Mouse (Mus musculus): Measurements from ENCODE around the gene Pdhb. TPM values are rescaled to one million over a fixed set of nuclear protein-coding genes. Genes with fewer than 3 reads are reported as not detected.
"Not testable (repeated sequence)": the region's sequence is repeated elsewhere in the genome, so short reads cannot be mapped to it uniquely, and the experiment has no call there.

The Pdhb gene
- polyA plus RNA-seq, 1 experiment, result 193 TPM

- H3K27me3 ChIP-seq (ENCODE audit: control insufficient read depth, insufficient read depth, insufficient read length), result no peaks in the 10 kb centered on the region
- no peak overlapping the region for H3ac ChIP-seq (ENCODE audit: control insufficient read depth, insufficient read length)
- H3K4me3 ChIP-seq, result no peak overlapping the region
- no peaks in the 10 kb centered on the region for H3K36me3 ChIP-seq (ENCODE audit: control insufficient read depth, insufficient read depth)
- no peaks in the 10 kb centered on the region for H3K79me2 ChIP-seq (ENCODE audit: control insufficient read depth, insufficient read depth)
- no peak overlapping the region for H3K4me2 ChIP-seq (ENCODE audit: low read depth)
- no peak for TF ChIP-seq MYOG (IDR thresholded peaks at IDR 0.05; ENCODE audit: control insufficient read depth in 1 of 3, insufficient read depth in 1 of 3, insufficient read length in 2 of 3, low read depth in 2 of 3)
- no peak for TF ChIP-seq USF1 (IDR thresholded peaks at IDR 0.05; ENCODE audit: low read depth)
- TF ChIP-seq SRF (IDR thresholded peaks at IDR 0.05; ENCODE audit: control insufficient read depth, insufficient read length, low read depth), result no peak
- no peak for TF ChIP-seq MAX (IDR thresholded peaks at IDR 0.05; ENCODE audit: low read depth)
- no peak for TF ChIP-seq MYOD1 (IDR thresholded peaks at IDR 0.05; ENCODE audit: control insufficient read depth in 1 of 3, insufficient read length in 2 of 3, low read depth in 2 of 3)
- TF ChIP-seq TCF3 (IDR thresholded peaks at IDR 0.05; ENCODE audit: insufficient read length, low read depth), result no peak
- TF ChIP-seq REST (IDR thresholded peaks at IDR 0.05; ENCODE audit: insufficient read depth, insufficient read length), result no peak
- no peak for TF ChIP-seq POLR2AphosphoS2 (IDR thresholded peaks at IDR 0.05; ENCODE audit: insufficient read length, low read depth)
- no peak for TF ChIP-seq E2F4 (IDR thresholded peaks at IDR 0.05; ENCODE audit: insufficient read depth)
- TF ChIP-seq TCF12 (IDR thresholded peaks at IDR 0.05; ENCODE audit: insufficient read depth, poor library complexity, severe bottlenecking), result no peak
- no peak for TF ChIP-seq CEBPB (IDR thresholded peaks at IDR 0.05; ENCODE audit: insufficient read depth, poor library complexity, severe bottlenecking)
- no peak for TF ChIP-seq POLR2A (IDR thresholded peaks at IDR 0.05; ENCODE audit: insufficient read length, low read depth)
Measured at GRCm38 (mm10) chr14:8135130-8135529, 37.7 kb downstream of the Pdhb start.

GRCm38 (mm10) chr14:8134234-8134633 lies 38.6 kb downstream of the Pdhb start:
- Histone ChIP-seq H3K79me2 (ENCODE audit: control insufficient read depth, insufficient read depth) (no peaks in the 10 kb centered on the region), H3ac (ENCODE audit: control insufficient read depth, insufficient read length) (no peak overlapping the region), H3K4me2 (ENCODE audit: low read depth) (no peak overlapping the region), H3K27me3 (ENCODE audit: control insufficient read depth, insufficient read depth, insufficient read length) (no peaks in the 10 kb centered on the region), H3K36me3 (ENCODE audit: control insufficient read depth, insufficient read depth) (no peaks in the 10 kb centered on the region), H3K4me3 (no peak overlapping the region)
- TF ChIP-seq USF1 (IDR thresholded peaks at IDR 0.05; ENCODE audit: low read depth), result no peak
- TF ChIP-seq TCF12 (IDR thresholded peaks at IDR 0.05; ENCODE audit: insufficient read depth, poor library complexity, severe bottlenecking), result no peak
- TF ChIP-seq MYOD1 (IDR thresholded peaks at IDR 0.05; ENCODE audit: control insufficient read depth in 1 of 3, insufficient read length in 2 of 3, low read depth in 2 of 3), result no peak
- no peak for TF ChIP-seq POLR2A (IDR thresholded peaks at IDR 0.05; ENCODE audit: insufficient read length, low read depth)
- TF ChIP-seq SRF (IDR thresholded peaks at IDR 0.05; ENCODE audit: control insufficient read depth, insufficient read length, low read depth), result no peak
- no peak for TF ChIP-seq MYOG (IDR thresholded peaks at IDR 0.05; ENCODE audit: control insufficient read depth in 1 of 3, insufficient read depth in 1 of 3, insufficient read length in 2 of 3, low read depth in 2 of 3)
- TF ChIP-seq REST (IDR thresholded peaks at IDR 0.05; ENCODE audit: insufficient read depth, insufficient read length), result no peak
- no peak for TF ChIP-seq E2F4 (IDR thresholded peaks at IDR 0.05; ENCODE audit: insufficient read depth)
- no peak for TF ChIP-seq CEBPB (IDR thresholded peaks at IDR 0.05; ENCODE audit: insufficient read depth, poor library complexity, severe bottlenecking)
- TF ChIP-seq TCF3 (IDR thresholded peaks at IDR 0.05; ENCODE audit: insufficient read length, low read depth), result no peak
- no peak for TF ChIP-seq MAX (IDR thresholded peaks at IDR 0.05; ENCODE audit: low read depth)
- no peak for TF ChIP-seq POLR2AphosphoS2 (IDR thresholded peaks at IDR 0.05; ENCODE audit: insufficient read length, low read depth)

- TF ChIP-seq SRF (IDR thresholded peaks at IDR 0.05; ENCODE audit: control insufficient read depth, insufficient read length, low read depth) (no peak), REST (IDR thresholded peaks at IDR 0.05; ENCODE audit: insufficient read depth, insufficient read length) (no peak)
- no peaks in the 10 kb centered on the region for H3K36me3 ChIP-seq (ENCODE audit: control insufficient read depth, insufficient read depth)
- no peak overlapping the region for H3ac ChIP-seq (ENCODE audit: control insufficient read depth, insufficient read length)
- H3K4me2 ChIP-seq (ENCODE audit: low read depth), result no peak overlapping the region
- H3K27me3 ChIP-seq (ENCODE audit: control insufficient read depth, insufficient read depth, insufficient read length), result no peaks in the 10 kb centered on the region
- no peaks in the 10 kb centered on the region for H3K79me2 ChIP-seq (ENCODE audit: control insufficient read depth, insufficient read depth)
- no peak overlapping the region for H3K4me3 ChIP-seq
Measured at GRCm38 (mm10) chr14:8132789-8133188, 40.0 kb downstream of the Pdhb start.

- Histone ChIP-seq H3K79me2 (ENCODE audit: control insufficient read depth, insufficient read depth) (no peaks in the 10 kb centered on the region), H3ac (ENCODE audit: control insufficient read depth, insufficient read length) (no peak overlapping the region), H3K36me3 (ENCODE audit: control insufficient read depth, insufficient read depth) (no peaks in the 10 kb centered on the region)
Measured at GRCm38 (mm10) chr14:8127971-8128370, 44.9 kb downstream of the Pdhb start.

GRCm38 (mm10) chr14:8124046-8124881 lies 48.6 kb downstream of the Pdhb start:
- Histone ChIP-seq H3ac (ENCODE audit: control insufficient read depth, insufficient read length) (no peak overlapping the region), H3K36me3 (ENCODE audit: control insufficient read depth, insufficient read depth) (no peaks in the 10 kb centered on the region), H3K4me2 (ENCODE audit: low read depth) (no peak overlapping the region), H3K27me3 (ENCODE audit: control insufficient read depth, insufficient read depth, insufficient read length) (no peaks in the 10 kb centered on the region), H3K4me3 (no peak overlapping the region), H3K79me2 (ENCODE audit: control insufficient read depth, insufficient read depth) (no peaks in the 10 kb centered on the region)
- TF ChIP-seq TCF12 (IDR thresholded peaks at IDR 0.05; ENCODE audit: insufficient read depth, poor library complexity, severe bottlenecking) (no peak), SRF (IDR thresholded peaks at IDR 0.05; ENCODE audit: control insufficient read depth, insufficient read length, low read depth) (no peak), POLR2A (IDR thresholded peaks at IDR 0.05; ENCODE audit: insufficient read length, low read depth) (no peak), POLR2AphosphoS2 (IDR thresholded peaks at IDR 0.05; ENCODE audit: insufficient read length, low read depth) (no peak), USF1 (IDR thresholded peaks at IDR 0.05; ENCODE audit: low read depth) (no peak), E2F4 (IDR thresholded peaks at IDR 0.05; ENCODE audit: insufficient read depth) (no peak), REST (IDR thresholded peaks at IDR 0.05; ENCODE audit: insufficient read depth, insufficient read length) (no peak), TCF3 (IDR thresholded peaks at IDR 0.05; ENCODE audit: insufficient read length, low read depth) (no peak), MAX (IDR thresholded peaks at IDR 0.05; ENCODE audit: low read depth) (no peak), MYOG (IDR thresholded peaks at IDR 0.05; ENCODE audit: control insufficient read depth in 1 of 3, insufficient read depth in 1 of 3, insufficient read length in 2 of 3, low read depth in 2 of 3) (no peak)

More at GRCm38 (mm10) chr14:8127971-8128370, 44.9 kb downstream of the Pdhb start:
- Histone ChIP-seq H3K4me2 (ENCODE audit: low read depth) (no peak overlapping the region), H3K4me3 (no peak overlapping the region), H3K27me3 (ENCODE audit: control insufficient read depth, insufficient read depth, insufficient read length) (no peaks in the 10 kb centered on the region)
- TF ChIP-seq MAX (IDR thresholded peaks at IDR 0.05; ENCODE audit: low read depth), result no peak
- TF ChIP-seq REST (IDR thresholded peaks at IDR 0.05; ENCODE audit: insufficient read depth, insufficient read length), result no peak
- no peak for TF ChIP-seq TCF12 (IDR thresholded peaks at IDR 0.05; ENCODE audit: insufficient read depth, poor library complexity, severe bottlenecking)
- TF ChIP-seq POLR2A (IDR thresholded peaks at IDR 0.05; ENCODE audit: insufficient read length, low read depth), result no peak
- TF ChIP-seq POLR2AphosphoS2 (IDR thresholded peaks at IDR 0.05; ENCODE audit: insufficient read length, low read depth), result no peak
- no peak for TF ChIP-seq E2F4 (IDR thresholded peaks at IDR 0.05; ENCODE audit: insufficient read depth)

- H3K27me3 ChIP-seq (ENCODE audit: control insufficient read depth, insufficient read depth, insufficient read length); H3K79me2 ChIP-seq (ENCODE audit: control insufficient read depth, insufficient read depth); H3ac ChIP-seq (ENCODE audit: control insufficient read depth, insufficient read length); H3K4me3 ChIP-seq; H3K4me2 ChIP-seq (ENCODE audit: low read depth); H3K36me3 ChIP-seq (ENCODE audit: control insufficient read depth, insufficient read depth): not testable (repeated sequence)
Measured at GRCm38 (mm10) chr14:8123611-8124010, 49.2 kb downstream of the Pdhb start.

All from myocyte (in vitro differentiated cells).